Mouse (Mus musculus) neutrophil, adult 83 days (primary cell): Measurements from ENCODE around the gene Zc3h7a. TPM values are rescaled to one million over a fixed set of nuclear protein-coding genes. Genes with fewer than 3 reads are reported as not detected.

Source experiments
- total RNA-seq, 2 experiments: library from RNA; stranded (reverse); gene quantifications; one replicate each; pipeline ENCODE4 v1.2.4; 2023

The Zc3h7a gene
- total RNA-seq: 100 to 1,000 TPM; 178 to 190 TPM

GRCm38 (mm10) chr16:11176208-11176883 lies at the start of gene Zc3h7a:
Zc3h7a (minus strand) TSS chr16:11176393.

GRCm38 (mm10) chr16:11202571-11203554 lies 26.7 kb upstream of the Zc3h7a start, which contains the start of gene Rsl1d1:
Rsl1d1 (minus strand) TSS chr16:11203331.

GRCm38 (mm10) chr16:11134348-11135344 lies 41.5 kb downstream of the Zc3h7a start, which contains the start of gene Txndc11:
Txndc11 (minus strand) TSS chr16:11134650.

Other genes with a start within 250 kb of the Zc3h7a start
- gene Snn, start 115.4 kb downstream of the Zc3h7a start, total RNA-seq: 1 to 10 TPM; 1.0 to 1.1 TPM
- gene Litaf, start 110.2 kb downstream of the Zc3h7a start, total RNA-seq: 100 to 1,000 TPM; 221 to 280 TPM
- 10 to 100 TPM; 23.3 to 27.8 TPM for gene Txndc11, start 41.7 kb downstream of the Zc3h7a start, total RNA-seq
- gene Rsl1d1, start 26.9 kb upstream of the Zc3h7a start, total RNA-seq: 10 to 100 TPM; 25.1 to 30.3 TPM
- 10 to 100 TPM; 35.8 to 40.5 TPM for gene Gspt1, start 77.9 kb upstream of the Zc3h7a start, total RNA-seq
- under 1 TPM in 1 of 2 experiments, not detected in 1; 0.53 TPM for gene Tnfrsf17, start 137.4 kb upstream of the Zc3h7a start, total RNA-seq
- gene Snx29, start 146.5 kb upstream of the Zc3h7a start, total RNA-seq: 10 to 100 TPM; 21.9 to 30.8 TPM